Mouse (Mus musculus) kidney, postnatal 0 days (tissue): Measurements from ENCODE around the gene Olfr193. TPM values are rescaled to one million over a fixed set of nuclear protein-coding genes. Genes with fewer than 3 reads are reported as not detected.
"Not testable (repeated sequence)": the region's sequence is repeated elsewhere in the genome, so short reads cannot be mapped to it uniquely, and the experiment has no call there.

ENCODE experiments used
- ATAC-seq: fragments of 200-750 bp; cut with Nextera tagmentation; replicated peaks from 2 replicates; pipeline ENCODE4 v1.8.0; 2017; ENCODE audit warnings: low read depth, moderate number of reproducible peaks, moderate TSS enrichment, moderate library complexity; ENCODE audit not compliant: low FRiP score
- DNase-seq: peaks from one replicate; pipeline ENCODE4 v3.0.0-alpha.2; 2016; ENCODE audit warnings: low spot score
- H3K27ac ChIP-seq: fragments of 300-500 bp; sonication (generic); 2 replicates; pipeline ENCODE4 v1.5.1; 2014; ENCODE audit warnings: mild to moderate bottlenecking
- H3K27me3 ChIP-seq: fragments of 300-500 bp; sonication (generic); 2 replicates; pipeline ENCODE4 v1.6.1; 2014; ENCODE audit warnings: low read length, mixed read lengths; ENCODE audit not compliant: insufficient read depth
- H3K36me3 ChIP-seq: fragments of 300-500 bp; sonication (generic); 2 replicates; pipeline ENCODE4 v1.6.1; 2014; ENCODE audit warnings: low read length, mixed read lengths; ENCODE audit not compliant: insufficient read depth
- H3K4me1 ChIP-seq: fragments of 300-500 bp; sonication (generic); replicated peaks from 2 replicates; pipeline ENCODE4 v1.6.1; 2014; ENCODE audit warnings: antibody characterized with exemption, low read length, mixed read lengths; ENCODE audit not compliant: insufficient read depth
- H3K4me2 ChIP-seq: fragments of 300-500 bp; sonication (generic); 2 replicates; pipeline ENCODE4 v1.6.1; 2014; ENCODE audit warnings: mild to moderate bottlenecking, low read length, moderate library complexity, mixed read lengths
- H3K4me3 ChIP-seq: fragments of 300-500 bp; sonication (generic); replicated peaks from 2 replicates; pipeline ENCODE4 v1.5.1; 2014; ENCODE audit warnings: low read depth, low read length
- H3K9ac ChIP-seq: fragments of 300-500 bp; sonication (generic); 2 replicates; pipeline ENCODE4 v1.6.1; 2014; ENCODE audit warnings: low read depth, low read length
- H3K9me3 ChIP-seq: fragments of 300-500 bp; sonication (generic); replicated peaks from 2 replicates; pipeline ENCODE4 v1.6.1; 2016; ENCODE audit warnings: low read length, inconsistent platforms, mixed read lengths
- CTCF ChIP-seq: IDR thresholded peaks from 2 replicates; pipeline ENCODE4 v1.5.1; 2016; ENCODE audit warnings: antibody characterized with exemption, low read depth, mild to moderate bottlenecking, moderate library complexity
- WGBS: fragments of 180-500 bp; shearing (Covaris S2); extraction: QIAGEN DNeasy Blood & Tissue Kit; methylation state at CpG from one replicate; pipeline ENCODE4 v1.1.7; 2014; 5-methylcytosine and 5-hydroxymethylcytosine counted together
- polyA plus RNA-seq: library from polyadenylated mRNA; unstranded; fragments of >200 nt; fragmentation: Nextera tagmentation; extraction: Ambion mirVana; gene quantifications from 2 replicates; pipeline ENCODE4 v1.2.1, GENCODE M21; 2015

Olfr193 gene
- polyA plus RNA-seq, 1 experiment from 2014 or later, result not detected

GRCm38 (mm10) chr16:59105312-59105711, 6.4 kb downstream of the Olfr193 start:
- H3K9me3 ChIP-seq, result no peaks in the 10 kb centered on the region
- no peaks in the 10 kb centered on the region for H3K36me3 ChIP-seq
- no peak overlapping the region for H3K27ac ChIP-seq
- H3K27me3 ChIP-seq, result no peaks in the 10 kb centered on the region
- no peak overlapping the region for H3K4me2 ChIP-seq
- TF ChIP-seq CTCF, result no peak
- H3K9ac ChIP-seq, result no peak overlapping the region
- no peak overlapping the region for H3K4me3 ChIP-seq
- no peak for DNase-seq
- 70% methylated on average over 2 of the region's 2 CpGs for WGBS
- ATAC-seq, result no peak
- H3K4me1 ChIP-seq, result no peaks in the 10 kb centered on the region

GRCm38 (mm10) chr16:59089722-59090121, 22.0 kb downstream of the Olfr193 start, which contains the start of gene Olfr191:
Gene Olfr191, minus strand, starts transcription at chr16:59089822.
- H3K4me2 ChIP-seq, H3K4me1 ChIP-seq, H3K27me3 ChIP-seq, H3K36me3 ChIP-seq, ATAC-seq, H3K9me3 ChIP-seq, H3K9ac ChIP-seq, DNase-seq, H3K27ac ChIP-seq, H3K4me3 ChIP-seq: not testable (repeated sequence)
- 49% methylated on average over 1 of the region's 1 CpGs for WGBS

- ATAC-seq, H3K9ac ChIP-seq: not testable (repeated sequence)
- 83% methylated on average over 2 of the region's 2 CpGs for WGBS
Measured at GRCm38 (mm10) chr16:59081113-59081512, 30.6 kb downstream of the Olfr193 start.

DNA sequence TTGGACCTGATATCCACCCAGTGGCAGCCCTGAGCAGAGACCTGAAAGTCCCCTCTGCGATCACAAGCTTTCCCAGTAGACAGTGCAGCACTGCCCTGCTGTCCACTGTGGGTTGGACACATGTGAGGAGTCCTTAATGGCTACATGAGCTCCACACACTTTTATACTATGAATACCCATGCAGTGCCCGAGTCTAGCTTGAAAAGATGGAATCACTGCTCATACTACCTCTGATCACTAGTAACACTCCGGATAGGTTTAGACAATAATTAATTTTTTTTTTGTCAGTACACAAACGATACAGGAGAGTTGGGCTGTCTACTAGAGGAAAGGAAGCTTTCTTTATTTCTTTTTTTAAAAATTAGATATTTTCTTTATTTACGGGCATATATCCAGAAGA, 33.8 kb downstream of the Olfr193 start, which contains the start of gene Olfr190:
Olfr190 (minus strand) TSS at position 101 of the 400 bp plus-strand sequence.
- H3K9me3 ChIP-seq, result no peaks in the 10 kb centered on the region
- no peak for ATAC-seq
- H3K9ac ChIP-seq, result no peak within 1 kb of the TSS
- no peak within 1 kb of the TSS for H3K27ac ChIP-seq
- H3K27me3 ChIP-seq, result no peaks in the 10 kb centered on the region
- no peak within 1 kb of the TSS for H3K4me3 ChIP-seq
- no peaks in the 10 kb centered on the region for H3K4me1 ChIP-seq
- DNase-seq, result no peak
- TF ChIP-seq CTCF, result no peak
- WGBS, result 84% methylated on average over 5 of the region's 5 CpGs
- no peaks in the 10 kb centered on the region for H3K36me3 ChIP-seq
- H3K4me2 ChIP-seq, result no peak within 1 kb of the TSS

More at GRCm38 (mm10) chr16:59081113-59081512, 30.6 kb downstream of the Olfr193 start:
- not testable (repeated sequence) for H3K27me3 ChIP-seq, H3K4me1 ChIP-seq, DNase-seq, H3K4me2 ChIP-seq, H3K9me3 ChIP-seq, H3K4me3 ChIP-seq, H3K36me3 ChIP-seq, H3K27ac ChIP-seq

GRCm38 (mm10) chr16:59073520-59073919, 38.2 kb downstream of the Olfr193 start:
- Histone ChIP-seq H3K4me2 (no peak overlapping the region), H3K27ac (no peak overlapping the region), H3K27me3 (no peaks in the 10 kb centered on the region), H3K9me3 (no peaks in the 10 kb centered on the region), H3K4me3 (no peak overlapping the region), H3K36me3 (no peaks in the 10 kb centered on the region), H3K9ac (no peak overlapping the region), H3K4me1 (no peaks in the 10 kb centered on the region)
- ATAC-seq (no peak), DNase-seq (no peak)
- 76% methylated on average over 1 of the region's 1 CpGs for WGBS
- TF ChIP-seq CTCF, result no peak

- Histone ChIP-seq H3K4me2 (no peak overlapping the region), H3K9me3 (no peaks in the 10 kb centered on the region), H3K36me3 (no peaks in the 10 kb centered on the region), H3K27ac (no peak overlapping the region), H3K4me3 (no peak overlapping the region), H3K4me1 (no peaks in the 10 kb centered on the region), H3K27me3 (no peaks in the 10 kb centered on the region), H3K9ac (no peak overlapping the region)
- ATAC-seq (no peak), DNase-seq (no peak)
- no peak for TF ChIP-seq CTCF
Measured at GRCm38 (mm10) chr16:59071755-59072154, 39.9 kb downstream of the Olfr193 start.

GRCm38 (mm10) chr16:59062411-59062810, 49.3 kb downstream of the Olfr193 start:
- not testable (repeated sequence) for H3K27ac ChIP-seq, DNase-seq, ATAC-seq, H3K4me3 ChIP-seq, H3K4me2 ChIP-seq, H3K27me3 ChIP-seq, H3K36me3 ChIP-seq, H3K4me1 ChIP-seq, H3K9ac ChIP-seq, H3K9me3 ChIP-seq
- WGBS, result 66% methylated on average over 3 of the region's 3 CpGs

Other genes starting within 250 kb of the Olfr193 start
- gene Olfr177, start 237.1 kb downstream of the Olfr193 start, polyA plus RNA-seq, result not detected in 2 replicates
- gene Olfr178, start 219.8 kb downstream of the Olfr193 start, polyA plus RNA-seq, result not detected in 2 replicates
- gene Olfr181, start 183.1 kb downstream of the Olfr193 start, polyA plus RNA-seq, result not detected in 2 replicates
- not detected in 2 replicates for gene Olfr180, start 182.5 kb downstream of the Olfr193 start, polyA plus RNA-seq
- gene Olfr183, start 116.5 kb downstream of the Olfr193 start, polyA plus RNA-seq, result not detected in 2 replicates
- not detected in 2 replicates for gene Olfr186, start 81.6 kb downstream of the Olfr193 start, polyA plus RNA-seq
- not detected in 2 replicates for gene Olfr187, start 72.1 kb downstream of the Olfr193 start, polyA plus RNA-seq
- gene Olfr190, start 33.9 kb downstream of the Olfr193 start, polyA plus RNA-seq, result not detected in 2 replicates
- not detected in 2 replicates for gene Olfr191, start 22.1 kb downstream of the Olfr193 start, polyA plus RNA-seq
- not detected in 2 replicates for gene Olfr194, start 9.2 kb upstream of the Olfr193 start, polyA plus RNA-seq
- gene Olfr195, start 35.2 kb upstream of the Olfr193 start, polyA plus RNA-seq, result 0.24 and 0.34 TPM in 2 replicates
- not detected in 2 replicates for gene Olfr196, start 58.6 kb upstream of the Olfr193 start, polyA plus RNA-seq
- gene Olfr198, start 91.7 kb upstream of the Olfr193 start, polyA plus RNA-seq, result not detected in 2 replicates
- not detected in 2 replicates for gene Olfr199, start 107.9 kb upstream of the Olfr193 start, polyA plus RNA-seq
- gene Olfr201, start 160.8 kb upstream of the Olfr193 start, polyA plus RNA-seq, result not detected in 2 replicates
- gene Olfr202, start 174.9 kb upstream of the Olfr193 start, polyA plus RNA-seq, result not detected in 2 replicates
- gene Olfr203, start 187.0 kb upstream of the Olfr193 start, polyA plus RNA-seq, result not detected in 2 replicates
- not detected in 2 replicates for gene Olfr204, start 206.4 kb upstream of the Olfr193 start, polyA plus RNA-seq
- gene Olfr205, start 219.3 kb upstream of the Olfr193 start, polyA plus RNA-seq, result not detected in 2 replicates
- not detected in 2 replicates for gene Olfr206, start 237.4 kb upstream of the Olfr193 start, polyA plus RNA-seq